Mouse (Mus musculus) CH12.LX (cell line): ENCODE data around the gene Map7. TPM values are rescaled to one million over a fixed set of nuclear protein-coding genes. Genes with fewer than 3 reads are reported as not detected.

Experiments used
- DNase-seq: peaks from one replicate; pipeline ENCODE4 v3.0.0-alpha.2; 2013; ENCODE audit errors: extremely low read depth
- H3K27ac ChIP-seq: 2 replicates; pipeline ENCODE4 v1.5.1; 2012; ENCODE audit warnings: low read depth, mild to moderate bottlenecking, control low read depth, moderate library complexity; ENCODE audit not compliant: insufficient read depth
- H3K27me3 ChIP-seq: replicated peaks from 2 replicates; pipeline ENCODE3; 2012; ENCODE audit warnings: inconsistent platforms
- H3K36me3 ChIP-seq, 2 experiments: replicated peaks in 1 of 2; 2 replicates each; pipeline versions ENCODE3 to v1.6.1; 2012; ENCODE audit warnings: inconsistent platforms in 1 of 2, low read length in 1 of 2, mild to moderate bottlenecking in 1 of 2, mixed read lengths in 1 of 2, moderate library complexity in 1 of 2; ENCODE audit not compliant: control insufficient read depth in 1 of 2, insufficient read depth in 1 of 2
- H3K4me1 ChIP-seq, 2 experiments: 2 replicates each; pipeline ENCODE4 v1.6.1; 2012; ENCODE audit warnings: inconsistent platforms in 1 of 2, moderate library complexity in 1 of 2; ENCODE audit not compliant: insufficient read depth in 2 of 2, control insufficient read depth in 1 of 2
- H3K4me2 ChIP-seq: 2 replicates; pipeline ENCODE4 v1.6.1; 2012; ENCODE audit warnings: low read depth, mild to moderate bottlenecking, control low read depth; ENCODE audit not compliant: poor library complexity, insufficient read depth, severe bottlenecking
- H3K4me3 ChIP-seq, 3 experiments: fragments of 150-350 bp in 1 of 3; sonication (generic) in 1 of 3; replicated peaks in 1 of 3; 2 replicates each; pipeline versions ENCODE3 to v1.5.1; 2011 to 2012; ENCODE audit warnings: low read depth in 2 of 3, low read length in 2 of 3, mild to moderate bottlenecking in 2 of 3, moderate library complexity in 2 of 3, control low read depth in 1 of 3, improper control_type of control experiment in 1 of 3, inconsistent platforms in 1 of 3, mixed read lengths in 1 of 3; ENCODE audit not compliant: poor library complexity in 1 of 3
- H3K79me2 ChIP-seq: replicated peaks from 2 replicates; pipeline ENCODE4 v1.6.1; 2012; ENCODE audit warnings: mild to moderate bottlenecking, moderate library complexity; ENCODE audit not compliant: control insufficient read depth, poor library complexity, insufficient read depth, severe bottlenecking; ENCODE audit errors: extremely low read depth
- H3K9ac ChIP-seq: 2 replicates; pipeline ENCODE4 v1.6.1; 2012; ENCODE audit warnings: low read depth, mild to moderate bottlenecking, control low read depth, moderate library complexity; ENCODE audit not compliant: insufficient read depth
- H3K9me3 ChIP-seq: replicated peaks from 2 replicates; pipeline ENCODE3; 2012; ENCODE audit warnings: low read length, inconsistent platforms, mixed read lengths
- E2F4 ChIP-seq: IDR thresholded peaks from 2 replicates; pipeline ENCODE4 v1.6.1; 2011; ENCODE audit warnings: low read depth, low read length, improper control_type of control experiment; ENCODE audit not compliant: insufficient replicate concordance
- ELF1 ChIP-seq: IDR thresholded peaks from 2 replicates; pipeline ENCODE4 v1.6.1; 2014; ENCODE audit warnings: low read depth, mild to moderate bottlenecking, inconsistent platforms, low read length, improper control_type of control experiment
- ETS1 ChIP-seq: conservative IDR thresholded peaks from 2 replicates; pipeline ENCODE4 v1.6.1; 2012; ENCODE audit warnings: low read depth, mild to moderate bottlenecking, inconsistent platforms, low read length, improper control_type of control experiment, moderate library complexity
- GABPA ChIP-seq: IDR thresholded peaks from 2 replicates; pipeline ENCODE4 v1.6.1; 2012; ENCODE audit warnings: low read depth, low read length, improper control_type of control experiment, inconsistent platforms; ENCODE audit not compliant: insufficient replicate concordance
- IRF4 ChIP-seq: IDR thresholded peaks from 2 replicates; pipeline ENCODE4 v1.6.1; 2014; ENCODE audit warnings: low read depth, mild to moderate bottlenecking, inconsistent platforms, low read length, improper control_type of control experiment
- JUN ChIP-seq: IDR thresholded peaks from 2 replicates; pipeline ENCODE4 v1.6.1; 2011; ENCODE audit warnings: low read depth, mild to moderate bottlenecking, low read length, improper control_type of control experiment, moderate library complexity; ENCODE audit not compliant: insufficient read depth
- MAFK ChIP-seq: IDR thresholded peaks from 2 replicates; pipeline ENCODE4 v1.6.1; 2011; ENCODE audit warnings: low read length, improper control_type of control experiment; ENCODE audit not compliant: insufficient replicate concordance
- MAX ChIP-seq: IDR thresholded peaks from 2 replicates; pipeline ENCODE4 v1.6.1; 2011; ENCODE audit warnings: low read length, improper control_type of control experiment
- MXI1 ChIP-seq: IDR thresholded peaks from 2 replicates; pipeline ENCODE4 v1.6.1; 2011; ENCODE audit warnings: mild to moderate bottlenecking, low read depth, low read length, improper control_type of control experiment
- MYC ChIP-seq: IDR thresholded peaks from 2 replicates; pipeline ENCODE4 v1.6.1; 2011; ENCODE audit warnings: low read depth, mild to moderate bottlenecking, improper control_type of control experiment, low read length
- NRF1 ChIP-seq: IDR thresholded peaks from 2 replicates; pipeline ENCODE4 v1.6.1; 2014; ENCODE audit warnings: low read depth, mild to moderate bottlenecking, inconsistent platforms, low read length, improper control_type of control experiment, moderate library complexity
- POLR2A ChIP-seq: IDR thresholded peaks from 2 replicates; pipeline ENCODE4 v1.6.1; 2011; ENCODE audit warnings: low read depth, mild to moderate bottlenecking, improper control_type of control experiment, low read length
- POLR2AphosphoS2 ChIP-seq: IDR thresholded peaks from 2 replicates; pipeline ENCODE4 v1.6.1; 2011; ENCODE audit warnings: low read depth, low read length, improper control_type of control experiment
- RAD21 ChIP-seq: IDR thresholded peaks from 2 replicates; pipeline ENCODE4 v1.6.1; 2011; ENCODE audit warnings: low read depth, mild to moderate bottlenecking, low read length, improper control_type of control experiment, moderate library complexity
- RCOR1 ChIP-seq: conservative IDR thresholded peaks from 2 replicates; pipeline ENCODE4 v1.6.1; 2012; ENCODE audit warnings: low read depth, mild to moderate bottlenecking, inconsistent platforms, low read length, improper control_type of control experiment
- TCF12 ChIP-seq: IDR thresholded peaks from 2 replicates; pipeline ENCODE4 v1.6.1; 2014; ENCODE audit warnings: low read depth, mild to moderate bottlenecking, inconsistent platforms, low read length, improper control_type of control experiment
- UBTF ChIP-seq: IDR thresholded peaks from 2 replicates; pipeline ENCODE4 v1.6.1; 2012; ENCODE audit warnings: low read depth, mild to moderate bottlenecking, inconsistent platforms, low read length, improper control_type of control experiment, moderate library complexity
- USF1 ChIP-seq: IDR thresholded peaks from 2 replicates; pipeline ENCODE4 v1.6.1; 2014; ENCODE audit warnings: low read depth, mild to moderate bottlenecking, inconsistent platforms, low read length, improper control_type of control experiment
- USF2 ChIP-seq: conservative IDR thresholded peaks from 2 replicates; pipeline ENCODE4 v1.6.1; 2011; ENCODE audit warnings: low read depth, low read length, improper control_type of control experiment
- ZKSCAN1 ChIP-seq: IDR thresholded peaks from 2 replicates; pipeline ENCODE4 v1.6.1; 2012; ENCODE audit warnings: low read depth, inconsistent platforms, low read length, improper control_type of control experiment, borderline replicate concordance
- ZMIZ1 ChIP-seq: IDR thresholded peaks from 2 replicates; pipeline ENCODE4 v1.6.1; 2012; ENCODE audit warnings: low read depth, mild to moderate bottlenecking, inconsistent platforms, low read length, improper control_type of control experiment
- dilution Hi-C: fragments of 300-500 bp; cut with MboI; formaldehyde crosslinking; loops from 2 replicates; pipeline ENCODE4 v1.14.3; 2020; ENCODE audit warnings: low sequenced_read_pairs; ENCODE audit not compliant: extremely low pct_unique_long_range_greater_than_20kb, extremely low pct_ligation_motif_present
- in situ Hi-C: fragments of 300-500 bp; cut with MboI; formaldehyde crosslinking; loops from 3 replicates; pipeline ENCODE4 v1.14.3; 2019; ENCODE audit warnings: low sequenced_read_pairs, low pct_ligation_motif_present, low pct_unique_long_range_greater_than_20kb, mixed read lengths
- polyA plus RNA-seq: library from polyadenylated mRNA; unstranded; fragments of >175 nt; gene quantifications from 2 replicates; pipeline ENCODE4 v1.2.1, GENCODE M21; 2012; ENCODE audit warnings: low read depth; ENCODE audit not compliant: insufficient read length
- total RNA-seq, 2 experiments: library from RNA; depleted of rRNA; stranded (reverse); fragments of 300-350 nt in 1 of 2; fragments of >200 nt in 1 of 2; gene quantifications; 2 replicates each; pipeline ENCODE4 v1.2.3; 2012 to 2014

Map7 gene
- total and polyA plus RNA-seq, 3 experiments, result 7.4 to 31.1 (median 21.6) TPM

DNA sequence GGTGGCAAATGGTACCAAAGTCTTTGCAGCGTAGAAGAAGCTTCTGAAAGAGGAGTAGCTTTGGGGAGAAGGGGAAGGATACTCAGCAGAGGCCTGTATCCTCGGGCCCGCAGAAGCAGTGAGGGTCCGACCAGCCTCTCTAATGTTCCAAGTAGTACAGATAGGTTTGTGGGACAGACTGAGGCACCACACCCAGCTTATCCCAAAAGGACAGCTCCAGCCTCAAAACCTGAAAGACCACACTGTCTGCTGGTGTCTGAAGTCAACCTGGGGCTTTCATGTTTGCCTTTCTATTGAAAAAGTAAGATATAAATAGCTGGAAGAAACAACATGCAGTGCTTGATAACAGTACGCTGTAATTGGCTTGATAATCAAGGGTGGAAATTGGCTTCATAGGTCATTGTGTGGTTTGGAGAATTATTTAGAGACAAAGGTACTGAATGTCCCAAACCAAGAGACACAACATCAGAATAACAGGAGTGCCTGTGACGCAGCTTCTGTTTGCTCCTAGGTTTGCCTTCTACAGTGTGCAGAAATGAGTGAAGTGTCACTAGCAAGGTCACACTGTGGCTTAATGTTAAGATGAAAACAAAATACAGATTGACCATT, 42.0 kb downstream of the Map7 start:
- Histone ChIP-seq H3K9me3 (no peaks in the 10 kb centered on the region), H3K4me2 (no peak overlapping the region), H3K27ac (no peak overlapping the region), H3K27me3 (no peaks in the 10 kb centered on the region), H3K9ac (no peak overlapping the region), H3K36me3 (no peaks in the 10 kb centered on the region), H3K79me2 (no peaks in the 10 kb centered on the region), H3K4me3 (no peak overlapping the region)
- dilution Hi-C loops, result no loop called here
- no peak for TF ChIP-seq E2F4
- TF ChIP-seq UBTF, result no peak
- no peak for TF ChIP-seq MYC
- TF ChIP-seq ZMIZ1, result no peak
- no peak for TF ChIP-seq JUN
- no peak for TF ChIP-seq NRF1
- no peak for TF ChIP-seq USF1
- TF ChIP-seq ZKSCAN1, result no peak
- TF ChIP-seq POLR2A, result no peak
- TF ChIP-seq ETS1, result no peak
- TF ChIP-seq, all 38 proteins: peak for 0
- DNase-seq, result no peak
- H3K4me1 ChIP-seq, result peaks cover 0 to 12% of the 10 kb centered on the region in 2 experiments; a peak in 2 of 4 replicates
- in situ Hi-C loops, result no loop called here

DNA sequence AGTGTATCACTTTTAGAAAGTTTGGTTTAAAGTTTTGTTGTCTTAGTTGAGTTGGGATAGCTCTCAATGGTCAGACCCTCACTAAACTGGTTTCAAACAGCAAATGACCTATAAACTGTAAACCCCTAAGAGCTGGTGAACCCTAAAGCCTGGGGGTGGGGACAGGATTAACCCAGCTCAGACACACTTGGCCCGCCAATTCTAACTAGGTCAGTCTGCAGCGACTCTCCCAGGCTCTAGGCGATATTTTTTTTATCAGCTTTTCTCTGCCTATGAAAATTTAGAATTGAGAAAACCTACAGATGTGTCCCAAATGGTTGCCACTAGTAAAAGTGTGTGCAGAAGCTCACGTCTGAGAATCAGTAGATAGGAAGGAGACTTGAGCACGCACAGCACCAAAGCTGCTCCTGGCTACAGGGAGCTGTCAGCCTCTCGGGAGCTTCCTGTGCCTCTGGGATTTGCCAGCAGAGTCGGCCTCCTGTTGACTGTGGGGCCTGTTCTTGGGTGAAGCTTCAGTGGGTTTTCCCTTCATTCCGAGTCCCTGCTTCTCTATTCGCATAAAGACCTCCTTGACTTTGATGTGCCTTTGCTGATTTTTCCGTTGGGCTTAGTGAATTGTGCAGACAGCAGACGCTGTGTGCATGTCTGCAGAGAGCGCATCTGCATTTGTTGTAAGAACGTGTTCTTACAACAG, 46.7 kb downstream of the Map7 start:
- Histone ChIP-seq H3K79me2 (no peaks in the 10 kb centered on the region), H3K4me3 (no peak overlapping the region), H3K4me2 (no peak overlapping the region), H3K36me3 (no peaks in the 10 kb centered on the region), H3K9me3 (no peaks in the 10 kb centered on the region), H3K27ac (no peak overlapping the region), H3K27me3 (no peaks in the 10 kb centered on the region), H3K9ac (no peak overlapping the region), H3K4me1 (peaks cover 0 to 4% of the 10 kb centered on the region in 2 experiments; a peak in 1 of 4 replicates)
- DNase-seq, result no peak
- TF ChIP-seq E2F4, result no peak
- no peak for TF ChIP-seq MAFK
- no peak for TF ChIP-seq ELF1
- no peak for TF ChIP-seq RCOR1
- no peak for TF ChIP-seq POLR2AphosphoS2
- no peak for TF ChIP-seq USF2
- TF ChIP-seq MAX, result no peak
- no peak for TF ChIP-seq RAD21
- no peak for TF ChIP-seq GABPA
- TF ChIP-seq ZKSCAN1, result no peak
- TF ChIP-seq TCF12, result no peak
- TF ChIP-seq IRF4, result no peak
- no peak for TF ChIP-seq USF1
- no peak for TF ChIP-seq MXI1
- in situ Hi-C loops (no loop called here), dilution Hi-C loops (no loop called here)
